Mouse (Mus musculus): Measurements from ENCODE around the gene Clec4d. TPM values are rescaled to one million over a fixed set of nuclear protein-coding genes. Genes with fewer than 3 reads are reported as not detected.
"Not testable (repeated sequence)": the region's sequence is repeated elsewhere in the genome, so short reads cannot be mapped to it uniquely, and the experiment has no call there.

Gene Clec4d
- polyA plus RNA-seq (2012; fragmentation: generic; extraction: Trizol) = 0.30 TPM
- long read RNA-seq, experiment 1 = 0 reads
- long read RNA-seq, experiment 2 = 0 reads

DNA sequence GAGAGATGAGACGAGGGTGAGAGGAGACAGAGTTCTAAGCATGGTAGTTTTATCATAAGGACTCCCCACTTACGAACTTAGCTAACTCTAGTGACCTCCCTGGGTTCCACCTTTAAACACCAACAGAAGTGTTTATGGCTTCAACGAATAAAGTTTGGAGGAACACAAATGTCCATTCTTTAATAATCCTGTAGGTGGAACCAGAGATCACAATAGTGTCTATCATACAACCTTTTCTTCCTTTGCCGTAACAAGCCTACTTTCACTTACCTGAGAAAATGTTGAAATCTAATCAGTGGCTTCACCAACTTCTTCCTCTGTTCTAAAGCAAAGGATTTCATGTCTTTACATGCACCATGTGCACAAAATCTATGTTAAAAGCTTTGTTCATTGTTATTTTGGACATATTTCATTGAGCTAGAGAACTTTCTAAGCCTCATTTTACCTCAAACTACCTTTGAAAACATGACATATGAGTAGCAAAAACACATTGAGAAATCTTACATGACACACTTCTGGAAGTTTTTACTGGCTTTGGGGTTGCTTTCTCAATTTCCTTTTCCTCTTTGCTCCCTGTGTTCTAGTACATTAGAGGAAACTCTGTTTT, at the start of gene Clec4d:
Clec4d (plus strand) TSS at position 557 of the 607 bp plus-strand sequence.
- H3K4me3 ChIP-seq (ENCODE audit: insufficient read depth, poor library complexity, severe bottlenecking) = no peak within 1 kb of the TSS
- H3K79me2 ChIP-seq (ENCODE audit: control insufficient read depth, insufficient read depth) = no peaks in the 10 kb centered on the region
- TF ChIP-seq USF1 (IDR thresholded peaks at IDR 0.05; ENCODE audit: low read depth) (no peak), CEBPB (IDR thresholded peaks at IDR 0.05; ENCODE audit: low read depth) (no peak), MAX (IDR thresholded peaks at IDR 0.05) (no peak), CTCF (IDR thresholded peaks at IDR 0.05; ENCODE audit: control insufficient read depth, insufficient read depth, insufficient read length) (no peak), FOSL1 (IDR thresholded peaks at IDR 0.05; ENCODE audit: insufficient read depth, low read length, poor library complexity, severe bottlenecking) (no peak), MYOD1 (IDR thresholded peaks at IDR 0.05; ENCODE audit: control insufficient read depth, insufficient read length, low read depth) (no peak), MYOG (IDR thresholded peaks at IDR 0.05; ENCODE audit: control insufficient read depth, extremely low read depth, insufficient read length) (no peak)

DNA sequence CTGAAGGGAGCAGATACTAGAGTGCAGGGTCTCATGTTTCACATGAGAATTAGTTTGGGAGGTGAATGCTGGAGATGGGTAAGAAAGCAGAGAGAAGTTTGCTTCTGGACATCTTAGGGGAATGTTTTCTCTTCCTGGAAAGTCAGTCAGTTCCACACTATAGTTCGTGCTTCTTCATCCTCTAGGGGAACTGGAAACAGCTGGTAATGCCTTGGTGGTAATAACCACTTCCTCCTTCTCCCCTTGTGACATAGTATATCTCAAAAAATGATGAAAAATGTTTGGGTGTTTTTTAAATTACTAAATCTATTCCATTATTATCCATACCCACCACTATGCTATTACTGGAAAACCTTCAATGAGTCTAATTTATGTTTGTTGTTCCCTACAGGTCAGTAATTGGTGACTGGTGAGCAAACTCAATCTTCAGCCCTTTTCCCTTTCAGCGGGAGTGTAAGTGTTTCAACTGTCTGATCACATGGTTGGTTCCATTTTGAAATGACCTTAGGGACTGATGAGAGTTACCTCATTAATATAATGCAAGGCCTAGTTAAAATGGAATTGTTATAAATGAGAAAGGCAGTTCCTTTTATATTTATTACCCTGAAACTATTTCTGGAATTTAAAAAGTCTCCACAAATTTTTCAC, 34.3 kb upstream of the Clec4d start:
- Histone ChIP-seq H3K4me3 (ENCODE audit: insufficient read depth, poor library complexity, severe bottlenecking) (no peak overlapping the region), H3K36me3 (ENCODE audit: control insufficient read depth, insufficient read depth) (no peaks in the 10 kb centered on the region), H3K79me3 (ENCODE audit: low read depth) (no peaks in the 10 kb centered on the region), H3K27me3 (ENCODE audit: control insufficient read depth, insufficient read depth, insufficient read length) (no peaks in the 10 kb centered on the region), H3ac (ENCODE audit: control insufficient read depth, insufficient read length, low read depth) (no peak overlapping the region), H3K79me2 (ENCODE audit: control insufficient read depth, insufficient read depth) (no peaks in the 10 kb centered on the region)
- TF ChIP-seq CEBPB (IDR thresholded peaks at IDR 0.05; ENCODE audit: low read depth) = no peak
- TF ChIP-seq MYOD1 (IDR thresholded peaks at IDR 0.05; ENCODE audit: control insufficient read depth, insufficient read length, low read depth) = no peak
- no peak for TF ChIP-seq CTCF (IDR thresholded peaks at IDR 0.05; ENCODE audit: control insufficient read depth, insufficient read depth, insufficient read length)
- no peak for TF ChIP-seq MAX (IDR thresholded peaks at IDR 0.05)
- no peak for TF ChIP-seq USF1 (IDR thresholded peaks at IDR 0.05; ENCODE audit: low read depth)
- TF ChIP-seq MYOG (IDR thresholded peaks at IDR 0.05; ENCODE audit: control insufficient read depth, extremely low read depth, insufficient read length) = no peak
- no peak for TF ChIP-seq FOSL1 (IDR thresholded peaks at IDR 0.05; ENCODE audit: insufficient read depth, low read length, poor library complexity, severe bottlenecking)

More for the DNA sequence above, at the start of gene Clec4d:
- H3ac ChIP-seq (ENCODE audit: control insufficient read depth, insufficient read length, low read depth) = no peak within 1 kb of the TSS
- H3K27me3 ChIP-seq (ENCODE audit: control insufficient read depth, insufficient read depth, insufficient read length) = no peaks in the 10 kb centered on the region
- no peaks in the 10 kb centered on the region for H3K36me3 ChIP-seq (ENCODE audit: control insufficient read depth, insufficient read depth)
- no peaks in the 10 kb centered on the region for H3K79me3 ChIP-seq (ENCODE audit: low read depth)

- H3ac ChIP-seq (ENCODE audit: control insufficient read depth, insufficient read length, low read depth) = no peak within 1 kb of the TSS
- H3K4me3 ChIP-seq (ENCODE audit: insufficient read depth, poor library complexity, severe bottlenecking) = no peak within 1 kb of the TSS
- no peaks in the 10 kb centered on the region for H3K79me3 ChIP-seq (ENCODE audit: low read depth)
- TF ChIP-seq CTCF (IDR thresholded peaks at IDR 0.05; ENCODE audit: control insufficient read depth, insufficient read depth, insufficient read length) = no peak
- no peak for TF ChIP-seq FOSL1 (IDR thresholded peaks at IDR 0.05; ENCODE audit: insufficient read depth, low read length, poor library complexity, severe bottlenecking)
- TF ChIP-seq MYOD1 (IDR thresholded peaks at IDR 0.05; ENCODE audit: control insufficient read depth, insufficient read length, low read depth) = no peak
- no peak for TF ChIP-seq MAX (IDR thresholded peaks at IDR 0.05)
- no peak for TF ChIP-seq MYOG (IDR thresholded peaks at IDR 0.05; ENCODE audit: control insufficient read depth, extremely low read depth, insufficient read length)
- TF ChIP-seq CEBPB (IDR thresholded peaks at IDR 0.05; ENCODE audit: low read depth) = no peak
- TF ChIP-seq USF1 (IDR thresholded peaks at IDR 0.05; ENCODE audit: low read depth) = no peak
- no peaks in the 10 kb centered on the region for H3K79me2 ChIP-seq (ENCODE audit: control insufficient read depth, insufficient read depth)
- no peaks in the 10 kb centered on the region for H3K27me3 ChIP-seq (ENCODE audit: control insufficient read depth, insufficient read depth, insufficient read length)
- H3K36me3 ChIP-seq (ENCODE audit: control insufficient read depth, insufficient read depth) = no peaks in the 10 kb centered on the region
Observed at GRCm38 (mm10) chr6:123229644-123230043, 32.3 kb upstream of the Clec4d start, which contains the start of gene Clec4n. Gene Clec4n, plus strand, starts transcription at chr6:123229843.

GRCm38 (mm10) chr6:123231149-123231548, 30.8 kb upstream of the Clec4d start:
- Histone ChIP-seq H3K4me3 (ENCODE audit: insufficient read depth, poor library complexity, severe bottlenecking) (no peak overlapping the region), H3K79me3 (ENCODE audit: low read depth) (no peaks in the 10 kb centered on the region), H3K27me3 (ENCODE audit: control insufficient read depth, insufficient read depth, insufficient read length) (no peaks in the 10 kb centered on the region), H3ac (ENCODE audit: control insufficient read depth, insufficient read length, low read depth) (no peak overlapping the region), H3K36me3 (ENCODE audit: control insufficient read depth, insufficient read depth) (no peaks in the 10 kb centered on the region), H3K79me2 (ENCODE audit: control insufficient read depth, insufficient read depth) (no peaks in the 10 kb centered on the region)
- TF ChIP-seq CTCF (IDR thresholded peaks at IDR 0.05; ENCODE audit: control insufficient read depth, insufficient read depth, insufficient read length) (no peak), MYOG (IDR thresholded peaks at IDR 0.05; ENCODE audit: control insufficient read depth, extremely low read depth, insufficient read length) (no peak), FOSL1 (IDR thresholded peaks at IDR 0.05; ENCODE audit: insufficient read depth, low read length, poor library complexity, severe bottlenecking) (no peak), MAX (IDR thresholded peaks at IDR 0.05) (no peak)

DNA sequence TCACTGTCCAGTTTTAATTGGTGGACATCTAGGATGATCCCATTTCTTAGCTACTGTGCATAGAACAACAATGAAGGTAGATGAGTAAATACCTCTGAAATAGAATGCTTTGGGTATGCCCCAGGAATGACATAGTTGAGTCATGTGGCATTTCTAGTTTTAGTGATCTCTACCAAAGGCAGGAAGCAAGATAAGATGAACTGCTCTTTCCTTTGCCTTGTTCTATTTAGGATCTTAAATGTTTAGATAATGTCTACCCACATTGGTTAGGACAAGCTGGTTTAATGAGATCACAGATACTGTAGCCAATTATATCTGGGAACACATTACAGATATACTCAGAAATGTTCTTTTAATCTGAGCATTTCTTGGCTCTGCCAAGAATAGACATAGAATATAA, 24.3 kb upstream of the Clec4d start:
- Histone ChIP-seq H3ac (ENCODE audit: control insufficient read depth, insufficient read length, low read depth) (no peak overlapping the region), H3K4me3 (ENCODE audit: insufficient read depth, poor library complexity, severe bottlenecking) (no peak overlapping the region), H3K36me3 (ENCODE audit: control insufficient read depth, insufficient read depth) (no peaks in the 10 kb centered on the region), H3K79me2 (ENCODE audit: control insufficient read depth, insufficient read depth) (no peaks in the 10 kb centered on the region), H3K79me3 (ENCODE audit: low read depth) (no peaks in the 10 kb centered on the region), H3K27me3 (ENCODE audit: control insufficient read depth, insufficient read depth, insufficient read length) (no peaks in the 10 kb centered on the region)
- TF ChIP-seq USF1 (IDR thresholded peaks at IDR 0.05; ENCODE audit: low read depth) = no peak

DNA sequence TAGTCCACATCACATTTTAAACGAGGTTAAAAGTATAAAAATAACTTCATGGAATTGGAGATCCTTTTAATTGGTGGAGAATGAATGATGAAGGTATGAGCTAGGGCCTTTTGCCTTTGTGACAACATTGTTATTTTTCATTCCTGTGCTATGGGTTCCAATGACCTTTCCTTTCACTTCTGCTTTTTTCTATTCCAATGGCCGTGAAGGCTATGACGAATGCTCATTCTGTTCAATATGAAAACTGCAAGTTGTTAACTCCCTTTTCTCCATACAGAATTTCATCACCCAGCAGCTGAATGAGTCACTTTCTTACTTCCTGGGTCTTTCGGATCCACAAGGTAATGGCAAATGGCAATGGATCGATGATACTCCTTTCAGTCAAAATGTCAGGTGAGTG, 17.7 kb upstream of the Clec4d start:
- Histone ChIP-seq H3K4me3 (ENCODE audit: insufficient read depth, poor library complexity, severe bottlenecking) (no peak overlapping the region), H3K36me3 (ENCODE audit: control insufficient read depth, insufficient read depth) (no peaks in the 10 kb centered on the region), H3K79me2 (ENCODE audit: control insufficient read depth, insufficient read depth) (no peaks in the 10 kb centered on the region), H3ac (ENCODE audit: control insufficient read depth, insufficient read length, low read depth) (no peak overlapping the region), H3K27me3 (ENCODE audit: control insufficient read depth, insufficient read depth, insufficient read length) (no peaks in the 10 kb centered on the region), H3K79me3 (ENCODE audit: low read depth) (no peaks in the 10 kb centered on the region)
- no peak for TF ChIP-seq MYOG (IDR thresholded peaks at IDR 0.05; ENCODE audit: control insufficient read depth, extremely low read depth, insufficient read length)
- TF ChIP-seq FOSL1 (IDR thresholded peaks at IDR 0.05; ENCODE audit: insufficient read depth, low read length, poor library complexity, severe bottlenecking) = no peak
- TF ChIP-seq CEBPB (IDR thresholded peaks at IDR 0.05; ENCODE audit: low read depth) = no peak
- TF ChIP-seq MYOD1 (IDR thresholded peaks at IDR 0.05; ENCODE audit: control insufficient read depth, insufficient read length, low read depth) = no peak

GRCm38 (mm10) chr6:123248862-123249261, 13.0 kb upstream of the Clec4d start:
- H3K79me3 ChIP-seq (ENCODE audit: low read depth); H3ac ChIP-seq (ENCODE audit: control insufficient read depth, insufficient read length, low read depth); H3K79me2 ChIP-seq (ENCODE audit: control insufficient read depth, insufficient read depth); H3K27me3 ChIP-seq (ENCODE audit: control insufficient read depth, insufficient read depth, insufficient read length); H3K4me3 ChIP-seq (ENCODE audit: insufficient read depth, poor library complexity, severe bottlenecking); H3K36me3 ChIP-seq (ENCODE audit: control insufficient read depth, insufficient read depth): not testable (repeated sequence)
